Mouse (Mus musculus) ES-CJ7 (cell line): Measurements from ENCODE around the gene Col6a4.

ENCODE experiments used
- DNase-seq: peaks from one replicate; pipeline ENCODE4 v3.0.0; 2011; ENCODE audit warnings: low read depth, low spot score

The Col6a4 gene

GRCm38 (mm10) chr9:106073956-106074355 lies 22.6 kb downstream of the Col6a4 start:
- no peak for DNase-seq

- DNase-seq: peak; percentile 84
These were observed 24.9 kb downstream of the Col6a4 start for GRCm38 (mm10) chr9:106071651-106072050.

GRCm38 (mm10) chr9:106053446-106053845 lies 43.1 kb downstream of the Col6a4 start:
- no peak for DNase-seq

GRCm38 (mm10) chr9:106043921-106044503 lies 52.6 kb downstream of the Col6a4 start:
- DNase-seq: no peak

- peak; percentile 67 for DNase-seq
These were observed 56.5 kb downstream of the Col6a4 start for GRCm38 (mm10) chr9:106039915-106040659.

- DNase-seq: no peak
These were observed 57.3 kb downstream of the Col6a4 start for GRCm38 (mm10) chr9:106039276-106039675.

GRCm38 (mm10) chr9:106038865-106039264 lies 57.7 kb downstream of the Col6a4 start:
- peak; percentile 62 for DNase-seq

GRCm38 (mm10) chr9:106015666-106016065 lies 80.9 kb downstream of the Col6a4 start:
- DNase-seq: no peak

GRCm38 (mm10) chr9:106013139-106013538 lies 83.4 kb downstream of the Col6a4 start:
- DNase-seq: no peak

GRCm38 (mm10) chr9:105997955-105998354 lies 98.6 kb downstream of the Col6a4 start:
- no peak for DNase-seq

GRCm38 (mm10) chr9:105992425-105992824 lies 104.2 kb downstream of the Col6a4 start:
- DNase-seq: no peak

- no peak for DNase-seq
These were observed 106.5 kb downstream of the Col6a4 start for GRCm38 (mm10) chr9:105990099-105990498.

GRCm38 (mm10) chr9:105989468-105989867 lies 107.1 kb downstream of the Col6a4 start:
- no peak for DNase-seq

GRCm38 (mm10) chr9:105988096-105988495 lies 108.5 kb downstream of the Col6a4 start:
- DNase-seq: peak; percentile 46

GRCm38 (mm10) chr9:105984931-105985519 lies 111.6 kb downstream of the Col6a4 start:
- DNase-seq: no peak

GRCm38 (mm10) chr9:105978479-105978878 lies 118.1 kb downstream of the Col6a4 start:
- DNase-seq: no peak

- peak; percentile 28 for DNase-seq
These were observed 119.7 kb downstream of the Col6a4 start for GRCm38 (mm10) chr9:105976871-105977270.

GRCm38 (mm10) chr9:105976314-105976713 lies 120.3 kb downstream of the Col6a4 start:
- DNase-seq: no peak

- DNase-seq: no peak
These were observed 122.8 kb downstream of the Col6a4 start for GRCm38 (mm10) chr9:105973736-105974135.

GRCm38 (mm10) chr9:105972031-105972430 lies 124.6 kb downstream of the Col6a4 start:
- DNase-seq: peak; percentile 38

GRCm38 (mm10) chr9:105971351-105971894 lies 125.2 kb downstream of the Col6a4 start:
- DNase-seq: peak; percentile 66

- DNase-seq: no peak
These were observed 125.7 kb downstream of the Col6a4 start for GRCm38 (mm10) chr9:105970901-105971300.

- peak; percentile 53 for DNase-seq
These were observed 128.6 kb downstream of the Col6a4 start for GRCm38 (mm10) chr9:105967976-105968375.
